Mouse (Mus musculus): Measurements from ENCODE around the gene Pip5kl1. TPM values are rescaled to one million over a fixed set of nuclear protein-coding genes. Genes with fewer than 3 reads are reported as not detected.

Pip5kl1 gene
- polyA plus RNA-seq, 1 experiment from 2014 or later = 17.8 TPM

- no peak for ATAC-seq (ENCODE audit: low FRiP score)
- WGBS = 34% methylated on average over 7 of the region's 7 CpGs
- H3K4me3 ChIP-seq (replicated peaks) = no peak within 1 kb of the TSS
- peak within 1 kb of the TSS; percentile 54 for H3K27ac ChIP-seq (replicated peaks)
- no peak within 1 kb of the TSS for H3K9ac ChIP-seq (replicated peaks)
- H3K4me1 ChIP-seq = peaks cover 51% of the 10 kb centered on the region
- no peaks in the 10 kb centered on the region for H3K27me3 ChIP-seq (replicated peaks)
- H3K9me3 ChIP-seq (replicated peaks) = no peaks in the 10 kb centered on the region
- peaks cover 15% of the 10 kb centered on the region; the same call in 1 of the 2 replicates for H3K36me3 ChIP-seq
- no peak within 1 kb of the TSS for H3K4me2 ChIP-seq
Measured at GRCm38 (mm10) chr2:32621517-32621859, 46.9 kb downstream of the Pip5kl1 start, which contains the start of gene Ak1. Ak1 (plus strand) TSS chr2:32621758.

GRCm38 (mm10) chr2:32624111-32624748, 49.6 kb downstream of the Pip5kl1 start:
- H3K27ac ChIP-seq (replicated peaks) = no peak overlapping the region
- H3K4me1 ChIP-seq = peaks cover 72% of the 10 kb centered on the region
- 89% methylated on average over 5 of the region's 5 CpGs for WGBS
- no peaks in the 10 kb centered on the region for H3K36me3 ChIP-seq
- H3K4me2 ChIP-seq = no peak overlapping the region
- no peaks in the 10 kb centered on the region for H3K9me3 ChIP-seq (replicated peaks)
- H3K9ac ChIP-seq (replicated peaks) = no peak overlapping the region
- H3K4me3 ChIP-seq (replicated peaks) = no peak overlapping the region
- no peaks in the 10 kb centered on the region for H3K27me3 ChIP-seq (replicated peaks)
- no peak for ATAC-seq (ENCODE audit: low FRiP score)

- Histone ChIP-seq H3K9me3 (replicated peaks) (no peaks in the 10 kb centered on the region), H3K4me3 (replicated peaks) (peak overlapping the region; percentile 36), H3K36me3 (no peaks in the 10 kb centered on the region), H3K4me1 (peaks cover 75% of the 10 kb centered on the region), H3K27me3 (replicated peaks) (no peaks in the 10 kb centered on the region), H3K4me2 (peak overlapping the region; percentile 62), H3K9ac (replicated peaks) (peak overlapping the region; percentile 39), H3K27ac (replicated peaks) (peak overlapping the region; percentile 79)
- peak; percentile 68 for ATAC-seq (ENCODE audit: low FRiP score)
- WGBS = under 1% methylated on average over 13 of the region's 13 CpGs
Measured at GRCm38 (mm10) chr2:32625212-32625872, 50.7 kb downstream of the Pip5kl1 start.

GRCm38 (mm10) chr2:32625873-32626694, 51.5 kb downstream of the Pip5kl1 start:
- ATAC-seq (ENCODE audit: low FRiP score) = 0 out of 2 replicates have a peak, but pooled peaks have one; percentile 0

GRCm38 (mm10) chr2:32627266-32628043, 52.9 kb downstream of the Pip5kl1 start:
- H3K9ac ChIP-seq (replicated peaks) = no peak overlapping the region; the same call in 1 of the 2 replicates
- H3K4me1 ChIP-seq = peaks cover 74% of the 10 kb centered on the region
- no peaks in the 10 kb centered on the region for H3K9me3 ChIP-seq (replicated peaks)
- H3K4me2 ChIP-seq = peak overlapping the region; percentile 62; the same call in 1 of the 2 replicates
- no peak overlapping the region for H3K4me3 ChIP-seq (replicated peaks)
- ATAC-seq (ENCODE audit: low FRiP score) = no peak
- no peaks in the 10 kb centered on the region for H3K27me3 ChIP-seq (replicated peaks)
- WGBS = 67% methylated on average over 20 of the region's 20 CpGs
- no peaks in the 10 kb centered on the region for H3K36me3 ChIP-seq
- H3K27ac ChIP-seq (replicated peaks) = no peak overlapping the region

More at GRCm38 (mm10) chr2:32625873-32626694, 51.5 kb downstream of the Pip5kl1 start:
- peaks cover 71% of the 10 kb centered on the region for H3K4me1 ChIP-seq
- no peaks in the 10 kb centered on the region for H3K27me3 ChIP-seq (replicated peaks)
- no peaks in the 10 kb centered on the region for H3K36me3 ChIP-seq
- WGBS = 63% methylated on average over 5 of the region's 5 CpGs
- H3K4me3 ChIP-seq (replicated peaks) = peak overlapping the region; percentile 36
- peak overlapping the region; percentile 39 for H3K9ac ChIP-seq (replicated peaks)
- no peaks in the 10 kb centered on the region for H3K9me3 ChIP-seq (replicated peaks)
- peak overlapping the region; percentile 62 for H3K4me2 ChIP-seq
- H3K27ac ChIP-seq (replicated peaks) = peak overlapping the region; percentile 79

GRCm38 (mm10) chr2:32628044-32628550, 53.5 kb downstream of the Pip5kl1 start:
- Histone ChIP-seq H3K4me2 (peak overlapping the region; percentile 28; the same call in 1 of the 2 replicates), H3K27ac (replicated peaks) (peak overlapping the region; percentile 66), H3K4me3 (replicated peaks) (no peak overlapping the region), H3K27me3 (replicated peaks) (no peaks in the 10 kb centered on the region), H3K9ac (replicated peaks) (no peak overlapping the region; the same call in 1 of the 2 replicates), H3K36me3 (no peaks in the 10 kb centered on the region; the same call in 1 of the 2 replicates), H3K9me3 (replicated peaks) (no peaks in the 10 kb centered on the region), H3K4me1 (peaks cover 74% of the 10 kb centered on the region)
- ATAC-seq (ENCODE audit: low FRiP score) = no peak
- WGBS = 50% methylated on average over 4 of the region's 4 CpGs

- no peak overlapping the region for H3K4me3 ChIP-seq (replicated peaks)
- peaks cover 74% of the 10 kb centered on the region for H3K4me1 ChIP-seq
- 34% methylated on average over 5 of the region's 5 CpGs for WGBS
- H3K9me3 ChIP-seq (replicated peaks) = no peaks in the 10 kb centered on the region
- H3K9ac ChIP-seq (replicated peaks) = 0 out of 2 replicates have a peak overlapping the region, but pooled peaks have one; percentile 7
- H3K27me3 ChIP-seq (replicated peaks) = no peaks in the 10 kb centered on the region
- H3K4me2 ChIP-seq = peak overlapping the region; percentile 28
- peak overlapping the region; percentile 66 for H3K27ac ChIP-seq (replicated peaks)
- H3K36me3 ChIP-seq = no peaks in the 10 kb centered on the region; the same call in 1 of the 2 replicates
- ATAC-seq (ENCODE audit: low FRiP score) = peak; percentile 40; the same call in 1 of the 2 replicates
Measured at GRCm38 (mm10) chr2:32628729-32629128, 54.1 kb downstream of the Pip5kl1 start.

GRCm38 (mm10) chr2:32629276-32629976, 54.8 kb downstream of the Pip5kl1 start:
- Histone ChIP-seq H3K9me3 (replicated peaks) (no peaks in the 10 kb centered on the region), H3K27ac (replicated peaks) (peak overlapping the region; percentile 66), H3K4me2 (peak overlapping the region; percentile 28), H3K27me3 (replicated peaks) (no peaks in the 10 kb centered on the region), H3K36me3 (peaks cover 3% of the 10 kb centered on the region; the same call in 1 of the 2 replicates), H3K9ac (replicated peaks) (peak overlapping the region; percentile 3; the same call in 1 of the 2 replicates), H3K4me1 (peaks cover 74% of the 10 kb centered on the region), H3K4me3 (replicated peaks) (no peak overlapping the region)
- 30% methylated on average over 9 of the region's 9 CpGs for WGBS
- ATAC-seq (ENCODE audit: low FRiP score) = peak; percentile 11; the same call in 1 of the 2 replicates

- Histone ChIP-seq H3K36me3 (peaks cover 5% of the 10 kb centered on the region; the same call in 1 of the 2 replicates), H3K27ac (replicated peaks) (no peak overlapping the region), H3K4me3 (replicated peaks) (no peak overlapping the region), H3K9ac (replicated peaks) (peak overlapping the region; percentile 3; the same call in 1 of the 2 replicates), H3K4me1 (peaks cover 71% of the 10 kb centered on the region), H3K27me3 (replicated peaks) (no peaks in the 10 kb centered on the region), H3K9me3 (replicated peaks) (no peaks in the 10 kb centered on the region), H3K4me2 (peak overlapping the region; percentile 28; the same call in 1 of the 2 replicates)
- 77% methylated on average over 8 of the region's 9 CpGs for WGBS
- no peak for ATAC-seq (ENCODE audit: low FRiP score)
Measured at GRCm38 (mm10) chr2:32630036-32630435, 55.4 kb downstream of the Pip5kl1 start.

- Histone ChIP-seq H3K4me3 (replicated peaks) (no peak overlapping the region), H3K9me3 (replicated peaks) (no peaks in the 10 kb centered on the region), H3K9ac (replicated peaks) (no peak overlapping the region), H3K36me3 (peaks cover 5% of the 10 kb centered on the region; the same call in 1 of the 2 replicates), H3K27me3 (replicated peaks) (no peaks in the 10 kb centered on the region), H3K27ac (replicated peaks) (no peak overlapping the region), H3K4me1 (peaks cover 63% of the 10 kb centered on the region), H3K4me2 (no peak overlapping the region)
- whole genome bisulfite sequencing = 88% methylated on average over 10 of the region's 10 CpGs
- ATAC-seq (ENCODE audit: low FRiP score) = no peak
Measured at GRCm38 (mm10) chr2:32631046-32631445, 56.4 kb downstream of the Pip5kl1 start.

Data from neural tube, embryonic 15.5 days (tissue).